Mouse (Mus musculus): ENCODE measurements around the gene Magix. TPM values are rescaled to one million over a fixed set of nuclear protein-coding genes. Genes with fewer than 3 reads are reported as not detected.
"Not testable (repeated sequence)": the region's sequence is repeated elsewhere in the genome, so short reads cannot be mapped to it uniquely, and the experiment has no call there.

Magix gene
- 0.40 and 0.75 TPM in 2 replicates for total RNA-seq (2017)

- ATAC-seq (replicated peaks in 1 of 2; ENCODE audit: insufficient read depth in 1 of 2, low FRiP score in 2 of 2, low TSS enrichment in 1 of 2, low read depth in 1 of 2, poor library complexity in 2 of 2, severe bottlenecking in 2 of 2), result no peak
These were observed at the start of gene Magix for GRCm38 (mm10) chrX:7680864-7681263. Magix (minus strand) TSS chrX:7681251.

GRCm38 (mm10) chrX:7728922-7729265 is 47.8 kb upstream of the Magix start:
- ATAC-seq (replicated peaks in 1 of 2; ENCODE audit: insufficient read depth in 1 of 2, low FRiP score in 2 of 2, low TSS enrichment in 1 of 2, low read depth in 1 of 2, poor library complexity in 2 of 2, severe bottlenecking in 2 of 2), result no peak

DNA sequence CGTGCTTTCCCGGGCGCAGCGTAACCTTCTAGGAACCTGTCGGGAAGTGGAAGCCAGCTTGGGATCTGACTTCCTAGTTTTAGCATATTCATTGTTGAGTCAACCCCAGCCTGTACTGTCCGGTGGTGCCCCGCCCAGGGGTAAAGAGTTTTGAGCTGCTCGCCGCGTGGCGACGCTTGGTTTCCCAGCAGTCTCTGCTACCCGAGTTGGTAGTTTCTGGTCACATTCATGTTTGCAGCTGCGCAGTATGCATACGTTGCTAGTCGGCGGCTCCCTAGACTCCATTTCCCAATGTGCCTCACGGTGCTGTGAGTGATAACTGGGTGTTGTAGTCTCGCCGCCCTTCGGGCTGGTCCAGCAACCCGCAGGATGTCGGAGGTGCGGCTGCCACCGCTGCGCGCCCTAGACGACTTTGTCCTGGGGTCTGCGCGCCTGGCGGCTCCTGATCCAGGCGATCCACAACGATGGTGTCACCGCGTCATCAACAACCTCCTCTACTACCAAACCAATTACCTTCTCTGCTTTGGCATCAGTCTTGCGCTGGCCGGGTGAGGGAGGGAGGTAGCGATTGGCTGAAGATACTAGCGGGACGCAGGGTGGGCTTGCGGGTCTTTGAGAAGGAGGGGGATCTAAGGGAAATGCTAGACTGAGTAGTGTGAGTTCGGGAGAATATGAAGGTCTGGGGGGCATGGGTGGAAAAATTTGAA is 47.3 kb upstream of the Magix start, which contains the start of gene Praf2:
TSS of gene Praf2 (plus strand) at position 225 of the 707 bp plus-strand sequence.
- peak; percentile 85 to 97 for ATAC-seq (replicated peaks in 1 of 2; ENCODE audit: insufficient read depth in 1 of 2, low FRiP score in 2 of 2, low TSS enrichment in 1 of 2, low read depth in 1 of 2, poor library complexity in 2 of 2, severe bottlenecking in 2 of 2)

GRCm38 (mm10) chrX:7727176-7727575 is 46.1 kb upstream of the Magix start:
- ATAC-seq (replicated peaks in 1 of 2; ENCODE audit: insufficient read depth in 1 of 2, low FRiP score in 2 of 2, low TSS enrichment in 1 of 2, low read depth in 1 of 2, poor library complexity in 2 of 2, severe bottlenecking in 2 of 2), result no peak

GRCm38 (mm10) chrX:7725841-7726240 is 44.8 kb upstream of the Magix start:
- ATAC-seq (replicated peaks in 1 of 2; ENCODE audit: insufficient read depth in 1 of 2, low FRiP score in 2 of 2, low TSS enrichment in 1 of 2, low read depth in 1 of 2, poor library complexity in 2 of 2, severe bottlenecking in 2 of 2), result no peak

GRCm38 (mm10) chrX:7724135-7724534 is 43.1 kb upstream of the Magix start:
- no peak for ATAC-seq (replicated peaks in 1 of 2; ENCODE audit: insufficient read depth in 1 of 2, low FRiP score in 2 of 2, low TSS enrichment in 1 of 2, low read depth in 1 of 2, poor library complexity in 2 of 2, severe bottlenecking in 2 of 2)

DNA sequence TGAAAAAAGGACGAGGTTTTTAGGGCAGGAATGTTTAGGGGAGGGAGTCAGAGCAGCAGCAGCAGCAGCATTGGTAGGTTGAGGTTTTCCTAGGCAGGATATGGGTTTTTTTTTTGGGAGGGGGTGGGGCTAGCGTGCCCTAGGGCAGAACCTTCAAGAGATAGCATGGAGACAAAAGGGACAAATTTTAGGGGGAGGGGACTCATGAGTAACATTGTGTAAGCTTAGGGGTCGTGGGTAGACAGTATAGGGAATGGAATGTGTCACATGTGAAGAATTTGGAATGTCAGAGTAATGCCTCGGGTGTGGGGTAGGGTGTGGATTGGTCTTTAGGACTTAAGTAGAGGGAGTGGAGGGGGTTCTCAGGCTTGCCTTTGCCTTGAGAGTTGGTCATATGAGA is 41.6 kb upstream of the Magix start:
- ATAC-seq (replicated peaks in 1 of 2; ENCODE audit: insufficient read depth in 1 of 2, low FRiP score in 2 of 2, low TSS enrichment in 1 of 2, low read depth in 1 of 2, poor library complexity in 2 of 2, severe bottlenecking in 2 of 2), result no peak

DNA sequence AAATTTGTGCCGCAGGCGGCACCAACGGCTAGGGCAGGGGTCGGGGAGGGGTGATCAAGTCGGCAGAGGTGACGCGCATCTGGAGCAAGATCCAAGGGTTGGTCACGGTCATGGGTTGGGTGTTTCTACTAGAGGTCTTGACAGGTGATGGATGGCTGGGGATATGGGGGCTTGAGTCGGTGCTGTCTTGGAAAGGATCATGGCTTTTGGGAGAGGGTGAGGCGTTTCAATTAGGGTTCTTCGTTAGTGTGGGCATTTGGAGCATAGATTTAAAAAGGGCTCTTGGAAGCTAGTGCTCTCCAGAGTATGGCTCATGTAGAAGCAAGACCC is 41.2 kb upstream of the Magix start:
- no peak for ATAC-seq (replicated peaks in 1 of 2; ENCODE audit: insufficient read depth in 1 of 2, low FRiP score in 2 of 2, low TSS enrichment in 1 of 2, low read depth in 1 of 2, poor library complexity in 2 of 2, severe bottlenecking in 2 of 2)

DNA sequence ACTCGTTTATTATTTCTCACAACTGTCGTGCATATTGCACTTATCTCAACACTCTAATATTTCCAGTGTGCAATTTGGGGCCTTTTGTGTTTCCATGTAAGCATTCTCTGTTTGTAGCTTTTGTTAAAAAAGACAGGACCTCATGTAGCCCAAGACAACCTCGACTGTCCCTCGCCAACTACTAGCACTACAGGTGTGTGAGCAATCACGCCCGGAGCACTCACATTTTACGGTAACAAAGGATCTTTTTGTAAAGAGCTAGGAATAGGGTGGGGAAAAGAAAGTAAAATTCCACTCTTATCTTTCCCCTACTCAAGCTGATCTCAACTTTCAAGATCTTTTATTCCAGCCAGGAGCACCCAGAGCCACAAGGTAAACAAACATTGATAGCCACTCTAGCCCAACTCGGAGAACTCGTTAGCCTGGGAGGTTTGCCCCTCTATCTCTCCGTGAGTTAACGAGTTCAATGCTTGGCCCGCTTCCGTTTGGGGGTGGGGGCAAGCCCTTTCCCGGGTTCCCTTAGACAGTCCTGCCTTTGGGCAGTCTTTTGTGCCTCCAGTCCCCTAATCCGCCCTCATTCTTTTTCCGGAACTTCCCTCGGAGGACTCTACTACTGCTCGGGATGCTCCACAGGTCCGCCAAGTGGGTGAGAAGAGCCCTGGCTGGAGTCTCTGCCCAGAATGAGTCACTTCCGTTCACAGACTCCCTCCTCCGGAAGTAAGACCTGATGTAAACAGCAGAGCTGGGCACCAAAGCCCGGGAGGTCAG is 40.6 kb upstream of the Magix start, which contains the start of gene Gm45208:
TSS of gene Gm45208 (plus strand) at position 732 of the 768 bp plus-strand sequence.
- ATAC-seq (replicated peaks in 1 of 2; ENCODE audit: insufficient read depth in 1 of 2, low FRiP score in 2 of 2, low TSS enrichment in 1 of 2, low read depth in 1 of 2, poor library complexity in 2 of 2, severe bottlenecking in 2 of 2), result peak; percentile 96 to 97

- ATAC-seq (replicated peaks in 1 of 2; ENCODE audit: insufficient read depth in 1 of 2, low FRiP score in 2 of 2, low TSS enrichment in 1 of 2, low read depth in 1 of 2, poor library complexity in 2 of 2, severe bottlenecking in 2 of 2), result not testable (repeated sequence)
These were observed 35.0 kb upstream of the Magix start for GRCm38 (mm10) chrX:7716058-7716457.

GRCm38 (mm10) chrX:7714135-7714899 is 33.3 kb upstream of the Magix start, which contains the start of gene Wdr45:
Wdr45 (plus strand) TSS chrX:7714333.
- peak; percentile 95 to 99 for ATAC-seq (replicated peaks in 1 of 2; ENCODE audit: insufficient read depth in 1 of 2, low FRiP score in 2 of 2, low TSS enrichment in 1 of 2, low read depth in 1 of 2, poor library complexity in 2 of 2, severe bottlenecking in 2 of 2)

DNA sequence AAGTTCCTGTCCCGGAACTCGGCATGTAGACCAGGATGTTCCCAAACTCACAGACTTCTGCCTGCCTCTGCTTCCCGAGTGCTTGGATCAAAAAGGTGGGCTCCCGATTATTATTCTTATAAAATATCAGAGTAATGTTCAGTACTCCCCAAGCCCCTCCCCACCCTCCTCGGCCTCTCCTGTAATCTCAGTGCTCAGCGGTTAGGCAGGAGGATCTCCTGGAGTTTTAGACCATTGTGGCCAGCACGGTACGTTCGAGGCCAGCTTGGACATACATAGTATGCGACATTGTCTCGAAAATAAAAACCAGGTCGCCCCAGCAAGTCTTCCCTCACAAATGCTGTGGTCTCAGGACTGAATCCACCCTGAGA is 32.7 kb upstream of the Magix start:
- 0 out of 4 replicates have a peak, but pooled peaks have one; percentile 5 to 29 for ATAC-seq (replicated peaks in 1 of 2; ENCODE audit: insufficient read depth in 1 of 2, low FRiP score in 2 of 2, low TSS enrichment in 1 of 2, low read depth in 1 of 2, poor library complexity in 2 of 2, severe bottlenecking in 2 of 2)

- peak; percentile 99 to 100 for ATAC-seq (replicated peaks in 1 of 2; ENCODE audit: insufficient read depth in 1 of 2, low FRiP score in 2 of 2, low TSS enrichment in 1 of 2, low read depth in 1 of 2, poor library complexity in 2 of 2, severe bottlenecking in 2 of 2)
These were observed 15.9 kb upstream of the Magix start, which contains the start of gene Gpkow for GRCm38 (mm10) chrX:7696954-7697381. Gpkow (plus strand) TSS chrX:7697131.

DNA sequence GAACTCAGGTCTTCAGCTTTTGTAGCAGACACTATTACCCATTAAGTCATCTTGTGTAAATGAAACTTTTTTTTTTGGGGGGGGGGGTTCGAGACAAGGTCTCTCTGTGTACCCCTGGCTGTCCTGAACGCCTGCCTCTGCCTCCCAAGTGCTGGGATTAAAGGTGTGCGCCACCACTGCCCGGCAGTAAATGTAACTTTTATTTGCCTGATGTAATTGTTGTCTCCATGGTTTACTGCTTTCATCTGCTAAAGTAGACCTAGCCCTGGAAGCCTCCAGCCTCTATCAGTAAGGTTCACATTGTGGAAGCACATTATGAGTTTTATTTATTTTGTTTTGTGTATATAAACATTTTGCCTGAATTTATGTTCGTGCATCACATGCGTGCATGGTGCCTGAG is 15.5 kb upstream of the Magix start:
- ATAC-seq (replicated peaks in 1 of 2; ENCODE audit: insufficient read depth in 1 of 2, low FRiP score in 2 of 2, low TSS enrichment in 1 of 2, low read depth in 1 of 2, poor library complexity in 2 of 2, severe bottlenecking in 2 of 2), result no peak

- peak; percentile 43 to 61; a peak in 2 of 4 replicates for ATAC-seq (replicated peaks in 1 of 2; ENCODE audit: insufficient read depth in 1 of 2, low FRiP score in 2 of 2, low TSS enrichment in 1 of 2, low read depth in 1 of 2, poor library complexity in 2 of 2, severe bottlenecking in 2 of 2)
These were observed 11.8 kb upstream of the Magix start for GRCm38 (mm10) chrX:7692862-7693261.

DNA sequence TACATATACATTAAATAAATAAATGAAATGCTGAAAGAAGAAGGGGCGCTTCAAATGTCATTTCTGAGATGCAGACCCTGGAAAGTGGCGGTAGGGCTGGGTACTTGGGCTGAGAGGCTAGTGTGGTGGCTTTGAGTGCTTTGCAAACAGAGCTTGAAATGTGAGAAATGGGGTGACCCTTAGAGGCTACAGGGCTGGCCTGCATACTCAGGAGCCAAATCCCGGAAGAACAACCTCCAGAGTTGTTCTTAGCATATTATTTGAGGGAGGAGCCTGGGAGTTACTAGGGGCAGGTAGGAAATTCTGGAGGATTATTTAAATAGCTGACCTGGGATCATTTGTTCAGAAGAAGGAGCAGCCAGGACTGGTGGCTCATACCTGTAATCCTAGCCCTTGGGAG is 9.4 kb upstream of the Magix start:
- no peak for ATAC-seq (replicated peaks in 1 of 2; ENCODE audit: insufficient read depth in 1 of 2, low FRiP score in 2 of 2, low TSS enrichment in 1 of 2, low read depth in 1 of 2, poor library complexity in 2 of 2, severe bottlenecking in 2 of 2)

GRCm38 (mm10) chrX:7688321-7688720 is 7.3 kb upstream of the Magix start:
- no peak for ATAC-seq (replicated peaks in 1 of 2; ENCODE audit: insufficient read depth in 1 of 2, low FRiP score in 2 of 2, low TSS enrichment in 1 of 2, low read depth in 1 of 2, poor library complexity in 2 of 2, severe bottlenecking in 2 of 2)

DNA sequence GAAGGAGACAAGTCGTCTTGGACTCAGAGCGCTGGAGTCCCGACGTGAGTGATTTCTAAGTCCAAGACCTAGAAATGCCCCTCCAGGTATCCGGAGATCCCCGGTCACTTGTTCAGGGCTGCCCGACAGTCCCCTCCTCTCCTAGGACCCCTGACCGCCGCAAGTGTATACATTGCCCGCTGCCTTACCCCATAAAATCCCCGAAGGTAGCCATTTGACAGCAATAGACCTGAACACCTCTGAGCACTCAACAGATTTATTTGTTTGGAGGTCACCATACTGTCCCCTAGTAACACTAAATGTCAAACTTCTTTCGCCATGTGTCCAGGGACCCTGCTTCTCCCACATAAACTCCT is 1.0 kb downstream of the Magix start:
- ATAC-seq (replicated peaks in 1 of 2; ENCODE audit: insufficient read depth in 1 of 2, low FRiP score in 2 of 2, low TSS enrichment in 1 of 2, low read depth in 1 of 2, poor library complexity in 2 of 2, severe bottlenecking in 2 of 2), result peak in 1 of 2 experiments; percentile 21; a peak in 1 of 4 replicates
